Mouse (Mus musculus): ENCODE measurements around the gene Bgn. TPM values are rescaled to one million over a fixed set of nuclear protein-coding genes. Genes with fewer than 3 reads are reported as not detected.

The Bgn gene
- total and polyA plus RNA-seq, 3 experiments, result not detected

DNA sequence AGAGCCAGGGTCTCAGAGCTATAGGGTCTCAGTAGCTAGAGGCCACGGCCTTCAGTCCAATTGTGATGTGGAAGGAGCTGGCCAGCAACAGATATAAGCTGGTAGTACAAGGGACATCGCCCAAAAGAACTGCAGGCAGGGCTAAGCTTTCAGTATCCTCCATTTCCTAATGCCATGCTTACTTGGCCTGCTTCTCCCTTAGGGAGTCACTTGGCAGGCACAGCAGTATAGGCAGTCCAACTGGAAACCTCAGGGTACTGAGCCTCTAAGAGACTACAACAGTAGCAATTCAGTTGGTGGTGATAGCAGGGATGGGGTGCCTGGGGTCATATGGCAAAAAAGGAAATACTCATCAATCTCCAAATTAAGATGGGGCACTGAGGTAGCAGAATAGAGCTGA lies 5.9 kb upstream of the Bgn start:
- no peaks in the 10 kb centered on the region for H3K9me3 ChIP-seq (replicated peaks; ENCODE audit: low read length)
- no peak overlapping the region for H3K9ac ChIP-seq (ENCODE audit: insufficient read depth, low read depth)
- H3K4me1 ChIP-seq (ENCODE audit: control insufficient read depth in 1 of 2, insufficient read depth in 2 of 2), result peaks cover 4 to 38% of the 10 kb centered on the region in 2 experiments
- H3K79me2 ChIP-seq (replicated peaks; ENCODE audit: control insufficient read depth, extremely low read depth, insufficient read depth, poor library complexity, severe bottlenecking), result no peaks in the 10 kb centered on the region
- no peak overlapping the region for H3K4me2 ChIP-seq (ENCODE audit: insufficient read depth, low read depth, poor library complexity, severe bottlenecking)
- dilution Hi-C loops (cut with MboI; ENCODE audit: extremely low pct_ligation_motif_present, extremely low pct_unique_long_range_greater_than_20kb, low sequenced_read_pairs), result no loop called here
- no peak overlapping the region for H3K4me3 ChIP-seq (replicated peaks in 1 of 3; ENCODE audit: low read depth in 2 of 3, low read length in 2 of 3, poor library complexity in 1 of 3)
- in situ Hi-C loops (cut with MboI; ENCODE audit: low pct_ligation_motif_present, low pct_unique_long_range_greater_than_20kb, low sequenced_read_pairs), result no loop called here
- no peaks in the 10 kb centered on the region for H3K27me3 ChIP-seq (replicated peaks)
- no peak overlapping the region for H3K27ac ChIP-seq (ENCODE audit: insufficient read depth, low read depth)
- DNase-seq (ENCODE audit: extremely low read depth), result no peak
- no peak for TF ChIP-seq MAFK (IDR thresholded peaks at IDR 0.05; ENCODE audit: insufficient replicate concordance, low read length)
- TF ChIP-seq SIN3A (IDR thresholded peaks at IDR 0.05; ENCODE audit: low read length), result no peak
- no peak for TF ChIP-seq KAT2A (IDR thresholded peaks at IDR 0.05; ENCODE audit: insufficient replicate concordance, low read length)
- no peak for TF ChIP-seq BHLHE40 (IDR thresholded peaks at IDR 0.05; ENCODE audit: low read depth, low read length)
- TF ChIP-seq CHD1 (IDR thresholded peaks at IDR 0.05; ENCODE audit: low read depth, low read length), result no peak
- no peak for TF ChIP-seq SMC3 (IDR thresholded peaks at IDR 0.05; ENCODE audit: low read depth, low read length)
- no peak for TF ChIP-seq IRF4 (IDR thresholded peaks at IDR 0.05; ENCODE audit: low read depth, low read length)
- TF ChIP-seq ELF1 (IDR thresholded peaks at IDR 0.05; ENCODE audit: low read depth, low read length), result no peak
- TF ChIP-seq GABPA (IDR thresholded peaks at IDR 0.05; ENCODE audit: insufficient replicate concordance, low read depth, low read length), result no peak
- no peak for TF ChIP-seq TBP (conservative IDR thresholded peaks at IDR 0.05; ENCODE audit: low read depth, low read length)
- no peak for TF ChIP-seq MYC (IDR thresholded peaks at IDR 0.05; ENCODE audit: low read depth, low read length)
- TF ChIP-seq USF1 (IDR thresholded peaks at IDR 0.05; ENCODE audit: low read depth, low read length), result no peak
- TF ChIP-seq NRF1 (IDR thresholded peaks at IDR 0.05; ENCODE audit: low read depth, low read length), result no peak
- TF ChIP-seq PAX5 (IDR thresholded peaks at IDR 0.05; ENCODE audit: low read length), result no peak
- TF ChIP-seq HCFC1 (IDR thresholded peaks at IDR 0.05; ENCODE audit: low read depth, low read length), result no peak
- no peak for TF ChIP-seq USF2 (conservative IDR thresholded peaks at IDR 0.05; ENCODE audit: low read depth, low read length)
- TF ChIP-seq NELFE (IDR thresholded peaks at IDR 0.05; ENCODE audit: low read depth, low read length), result no peak
- H3K36me3 ChIP-seq (replicated peaks in 1 of 2; ENCODE audit: control insufficient read depth in 1 of 2, insufficient read depth in 1 of 2, low read length in 1 of 2), result no peaks in the 10 kb centered on the region

GRCm38 (mm10) chrX:73479656-73480055 lies 3.7 kb upstream of the Bgn start:
- Histone ChIP-seq H3K4me2 (ENCODE audit: insufficient read depth, low read depth, poor library complexity, severe bottlenecking) (no peak overlapping the region), H3K9me3 (replicated peaks; ENCODE audit: low read length) (no peaks in the 10 kb centered on the region), H3K27ac (ENCODE audit: insufficient read depth, low read depth) (no peak overlapping the region), H3K4me3 (replicated peaks in 1 of 3; ENCODE audit: low read depth in 2 of 3, low read length in 2 of 3, poor library complexity in 1 of 3) (no peak overlapping the region), H3K79me2 (replicated peaks; ENCODE audit: control insufficient read depth, extremely low read depth, insufficient read depth, poor library complexity, severe bottlenecking) (no peaks in the 10 kb centered on the region), H3K4me1 (ENCODE audit: control insufficient read depth in 1 of 2, insufficient read depth in 2 of 2) (peaks cover 4 to 38% of the 10 kb centered on the region in 2 experiments), H3K9ac (ENCODE audit: insufficient read depth, low read depth) (no peak overlapping the region), H3K36me3 (replicated peaks in 1 of 2; ENCODE audit: control insufficient read depth in 1 of 2, insufficient read depth in 1 of 2, low read length in 1 of 2) (no peaks in the 10 kb centered on the region), H3K27me3 (replicated peaks) (no peaks in the 10 kb centered on the region)
- in situ Hi-C loops (cut with MboI; ENCODE audit: low pct_ligation_motif_present, low pct_unique_long_range_greater_than_20kb, low sequenced_read_pairs), result no loop called here
- dilution Hi-C loops (cut with MboI; ENCODE audit: extremely low pct_ligation_motif_present, extremely low pct_unique_long_range_greater_than_20kb, low sequenced_read_pairs), result no loop called here
- no peak for DNase-seq (ENCODE audit: extremely low read depth)
- TF ChIP-seq JUND (conservative IDR thresholded peaks at IDR 0.05; ENCODE audit: low read depth, low read length), result no peak
- TF ChIP-seq UBTF (IDR thresholded peaks at IDR 0.05; ENCODE audit: low read depth, low read length), result no peak
- TF ChIP-seq BHLHE40 (IDR thresholded peaks at IDR 0.05; ENCODE audit: low read depth, low read length), result no peak
- no peak for TF ChIP-seq SIN3A (IDR thresholded peaks at IDR 0.05; ENCODE audit: low read length)
- no peak for TF ChIP-seq ZNF384 (IDR thresholded peaks at IDR 0.05; ENCODE audit: low read depth, low read length)
- no peak for TF ChIP-seq RCOR1 (conservative IDR thresholded peaks at IDR 0.05; ENCODE audit: low read depth, low read length)
- TF ChIP-seq NELFE (IDR thresholded peaks at IDR 0.05; ENCODE audit: low read depth, low read length), result no peak
- TF ChIP-seq SMC3 (IDR thresholded peaks at IDR 0.05; ENCODE audit: low read depth, low read length), result no peak
- TF ChIP-seq ETS1 (conservative IDR thresholded peaks at IDR 0.05; ENCODE audit: low read depth, low read length), result no peak
- no peak for TF ChIP-seq RAD21 (IDR thresholded peaks at IDR 0.05; ENCODE audit: low read depth, low read length)
